Comparison of ENCODE assay signal across 16 mouse cellular contexts in genomic region chr6:28795380-28795779, GRCm38 (mm10). TPM values are rescaled to one million over a fixed set of nuclear protein-coding genes. Genes with fewer than 3 reads are reported as not detected.
DNase-seq lines count a peak whose midpoint lies in the region; ATAC-seq and TF ChIP-seq lines count a peak whose summit lies in the region.
"Had no signal": no experiment of that assay in that cellular context is flagged by ENCODE, and none has a peak within 500 bp of the region (broad histone marks: within the 10 kb centered on the region; RNA-seq: fewer than 3 reads in every experiment).

No protein-coding gene starts in this region.

- H3K9ac ChIP-seq in heart, embryonic 12.5 days = peak overlapping the region; percentile 15; the same call in 1 of the 2 replicates
- no peak overlapping the region for H3K9ac ChIP-seq in embryonic facial prominence, embryonic 13.5 days
- no peak overlapping the region for H3K9ac ChIP-seq in hindbrain, embryonic 12.5 days
- H3K9ac ChIP-seq in midbrain, postnatal 0 days (replicated peaks; ENCODE audit: low read length, poor library complexity, severe bottlenecking) = no peak overlapping the region
- no peak overlapping the region for H3K9ac ChIP-seq in kidney, embryonic 14.5 days (ENCODE audit: low read depth, low read length)
- H3K9ac ChIP-seq: liver, embryonic 14.5 days had no signal

- no peaks in the 10 kb centered on the region for H3K27me3 ChIP-seq in heart, embryonic 12.5 days (replicated peaks)
- H3K27me3 ChIP-seq in embryonic facial prominence, embryonic 13.5 days = no peaks in the 10 kb centered on the region
- H3K27me3 ChIP-seq in hindbrain, embryonic 12.5 days = no peaks in the 10 kb centered on the region
- no peaks in the 10 kb centered on the region for H3K27me3 ChIP-seq in midbrain, postnatal 0 days (ENCODE audit: insufficient read depth, low read length)
- H3K27me3 ChIP-seq in kidney, embryonic 14.5 days (ENCODE audit: control insufficient read depth, insufficient read depth, low read length) = no peaks in the 10 kb centered on the region

- H3K4me3 ChIP-seq in heart, embryonic 12.5 days = no peak overlapping the region
- H3K4me3 ChIP-seq in embryonic facial prominence, embryonic 13.5 days = no peak overlapping the region
- no peak overlapping the region for H3K4me3 ChIP-seq in hindbrain, embryonic 12.5 days
- H3K4me3 ChIP-seq in midbrain, postnatal 0 days (ENCODE audit: low read depth, low read length) = no peak overlapping the region
- H3K4me3 ChIP-seq in kidney, embryonic 14.5 days (ENCODE audit: low read length) = no peak overlapping the region
- H3K4me3 ChIP-seq: erythroblast, embryonic 14.5 days had no signal

- peaks cover 19% of the 10 kb centered on the region for H3K36me3 ChIP-seq in heart, embryonic 12.5 days
- peaks cover 18% of the 10 kb centered on the region for H3K36me3 ChIP-seq in embryonic facial prominence, embryonic 13.5 days
- peaks cover 11% of the 10 kb centered on the region for H3K36me3 ChIP-seq in hindbrain, embryonic 12.5 days
- H3K36me3 ChIP-seq in midbrain, postnatal 0 days (ENCODE audit: insufficient read depth, low read length) = no peaks in the 10 kb centered on the region; the same call in 1 of the 2 replicates
- H3K36me3 ChIP-seq in kidney, embryonic 14.5 days (ENCODE audit: control insufficient read depth, insufficient read depth, low read length) = peaks cover 14% of the 10 kb centered on the region

- no peak overlapping the region for H3K27ac ChIP-seq in heart, embryonic 12.5 days (ENCODE audit: poor library complexity, severe bottlenecking)
- 0 out of 2 replicates have a peak overlapping the region, but pooled peaks have one; percentile 22 for H3K27ac ChIP-seq in embryonic facial prominence, embryonic 13.5 days
- peak overlapping the region; percentile 19; the same call in 1 of the 2 replicates for H3K27ac ChIP-seq in hindbrain, embryonic 12.5 days
- no peak overlapping the region for H3K27ac ChIP-seq in midbrain, postnatal 0 days (ENCODE audit: low read depth, low read length)
- no peak overlapping the region for H3K27ac ChIP-seq in kidney, embryonic 14.5 days (ENCODE audit: low read depth, low read length)
- H3K27ac ChIP-seq: liver, embryonic 14.5 days had no signal

- H3K9me3 ChIP-seq in heart, embryonic 12.5 days (replicated peaks) = no peaks in the 10 kb centered on the region
- H3K9me3 ChIP-seq in embryonic facial prominence, embryonic 13.5 days = no peaks in the 10 kb centered on the region
- H3K9me3 ChIP-seq in hindbrain, embryonic 12.5 days (replicated peaks) = no peaks in the 10 kb centered on the region
- H3K9me3 ChIP-seq in midbrain, postnatal 0 days (ENCODE audit: low read length) = no peaks in the 10 kb centered on the region
- H3K9me3 ChIP-seq in kidney, embryonic 14.5 days (ENCODE audit: control insufficient read depth, low read length) = no peaks in the 10 kb centered on the region

- H3K4me1 ChIP-seq in heart, embryonic 12.5 days (replicated peaks) = peaks cover 26% of the 10 kb centered on the region
- no peaks in the 10 kb centered on the region for H3K4me1 ChIP-seq in embryonic facial prominence, embryonic 13.5 days
- H3K4me1 ChIP-seq in hindbrain, embryonic 12.5 days = peaks cover 17% of the 10 kb centered on the region
- no peaks in the 10 kb centered on the region for H3K4me1 ChIP-seq in midbrain, postnatal 0 days (ENCODE audit: insufficient read depth, low read length)
- no peaks in the 10 kb centered on the region for H3K4me1 ChIP-seq in kidney, embryonic 14.5 days (ENCODE audit: control insufficient read depth, insufficient read depth, low read length)

- no peak overlapping the region for H3K4me2 ChIP-seq in heart, embryonic 12.5 days
- H3K4me2 ChIP-seq in embryonic facial prominence, embryonic 13.5 days = no peak overlapping the region
- 0 out of 2 replicates have a peak overlapping the region, but pooled peaks have one; percentile 14 for H3K4me2 ChIP-seq in hindbrain, embryonic 12.5 days (replicated peaks)
- no peak overlapping the region for H3K4me2 ChIP-seq in midbrain, postnatal 0 days (ENCODE audit: low read depth, low read length, poor library complexity, severe bottlenecking)
- no peak overlapping the region for H3K4me2 ChIP-seq in kidney, embryonic 14.5 days (replicated peaks; ENCODE audit: low read depth, low read length)

- DNase-seq in heart, postnatal 25 days (ENCODE audit: low spot score) = no peak
- DNase-seq in midbrain, postnatal 0 days (ENCODE audit: low spot score) = peak; percentile 70
- DNase-seq in ovary, postnatal 10 days (ENCODE audit: low spot score) = no peak
- DNase-seq: adrenal gland, adult 8-10 months; cerebellum, adult 11-12 months; gastrocnemius, postnatal 36 days; heart, postnatal 36 days; spleen, adult 18-20 months; thymus, adult 18-20 months had no signal

- ATAC-seq in heart, embryonic 12.5 days (ENCODE audit: insufficient number of reproducible peaks, low FRiP score) = no peak
- ATAC-seq in embryonic facial prominence, embryonic 13.5 days (ENCODE audit: insufficient number of reproducible peaks, insufficient read depth, low FRiP score, low TSS enrichment, low read depth) = no peak
- ATAC-seq in hindbrain, embryonic 12.5 days (ENCODE audit: low FRiP score) = peak; percentile 49; the same call in 1 of the 2 replicates
- peak; percentile 57 for ATAC-seq in midbrain, postnatal 0 days (ENCODE audit: low FRiP score)
- ATAC-seq in kidney, embryonic 14.5 days (ENCODE audit: low FRiP score, low TSS enrichment) = no peak
- ATAC-seq: CD4-positive, CD25-positive, alpha-beta regulatory T cell, adult 4 months had no signal

- WGBS in heart, embryonic 12.5 days = 41% methylated on average over 9 of the region's 9 CpGs
- 43% methylated on average over 9 of the region's 9 CpGs for WGBS in embryonic facial prominence, embryonic 13.5 days
- 36% methylated on average over 9 of the region's 9 CpGs for WGBS in hindbrain, embryonic 12.5 days
- 23% methylated on average over 9 of the region's 9 CpGs for WGBS in midbrain, postnatal 0 days
- 34% methylated on average over 9 of the region's 9 CpGs for WGBS in kidney, embryonic 14.5 days

- intact Hi-C loops in heart, postnatal 25 days (cut with DNase I) = no loop called here

- TF ChIP-seq CTCF in midbrain, postnatal 0 days (IDR thresholded peaks at IDR 0.05) = no peak

RNA-seq across cellular contexts. Expression of gene Lrrc4, which starts 36.2 kb away (rescaled TPM):
- polyA plus RNA-seq in heart, embryonic 12.5 days (2016; fragmentation: Nextera tagmentation; extraction: Ambion mirVana) = 0.51 and 0.58 TPM in 2 replicates
- total RNA-seq in heart, postnatal 25 days (2021) = under 1 TPM; 0.23 to 0.36 TPM
- polyA plus RNA-seq in embryonic facial prominence, embryonic 13.5 days (2015; fragmentation: Nextera tagmentation; extraction: Ambion mirVana) = 1.2 and 1.3 TPM in 2 replicates
- 3.6 and 4.6 TPM in 2 replicates for polyA plus RNA-seq in hindbrain, embryonic 12.5 days (2016; fragmentation: Nextera tagmentation; extraction: Ambion mirVana)
- 45.0 and 61.2 TPM in 2 replicates for total RNA-seq in midbrain, postnatal 0 days (2014; rRNA removed)
- polyA plus RNA-seq in midbrain, postnatal 0 days (2015; fragmentation: Nextera tagmentation; extraction: Ambion mirVana) = 5.8 and 5.9 TPM in 2 replicates
- polyA plus RNA-seq in kidney, embryonic 14.5 days (2014; fragmentation: Nextera tagmentation; extraction: Ambion mirVana) = 1.6 and 2.8 TPM in 2 replicates
- polyA plus RNA-seq: erythroblast, embryonic 14.5 days had no signal

Comparison
In these comparisons a context has a peak if more than half of its experiments do, and no peak if none do; other contexts are left out.
1. ATAC-seq: peak in hindbrain, embryonic 12.5 days (single experiment) and midbrain, postnatal 0 days (single experiment); none in heart, embryonic 12.5 days (single experiment), embryonic facial prominence, embryonic 13.5 days (single experiment) and kidney, embryonic 14.5 days (single experiment).
2. H3K27ac ChIP-seq: peak in embryonic facial prominence, embryonic 13.5 days (single experiment) and hindbrain, embryonic 12.5 days (single experiment); none in heart, embryonic 12.5 days (single experiment), midbrain, postnatal 0 days (single experiment) and kidney, embryonic 14.5 days (single experiment).